Mouse (Mus musculus): ENCODE results near the gene 1700122O11Rik.

1700122O11Rik gene

DNA sequence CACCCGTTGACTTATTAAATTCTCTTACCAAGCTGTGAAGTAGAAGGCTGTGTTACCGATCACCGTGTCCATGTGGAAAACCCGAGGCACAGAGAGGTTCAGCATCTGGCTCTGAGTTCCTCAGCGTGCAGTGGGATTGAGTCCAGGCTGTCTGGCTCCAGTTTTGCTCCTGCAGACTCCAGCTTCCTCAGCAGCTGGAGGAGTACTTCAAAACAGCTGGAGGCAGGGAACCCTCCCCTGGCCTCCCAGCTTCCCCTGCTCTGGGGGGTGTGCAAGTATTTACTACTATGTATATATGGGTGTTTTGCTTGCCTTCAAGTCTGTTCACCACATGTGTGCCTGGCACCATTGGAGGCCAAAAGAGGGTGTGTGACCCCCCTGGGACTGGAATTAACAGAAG is 9.8 kb downstream of the 1700122O11Rik start:
- DNase-seq (ENCODE audit: low read depth, low spot score): no peak

GRCm38 (mm10) chr17:48027677-48028076 is 10.4 kb downstream of the 1700122O11Rik start:
- no peak for DNase-seq (ENCODE audit: low read depth, low spot score)

DNA sequence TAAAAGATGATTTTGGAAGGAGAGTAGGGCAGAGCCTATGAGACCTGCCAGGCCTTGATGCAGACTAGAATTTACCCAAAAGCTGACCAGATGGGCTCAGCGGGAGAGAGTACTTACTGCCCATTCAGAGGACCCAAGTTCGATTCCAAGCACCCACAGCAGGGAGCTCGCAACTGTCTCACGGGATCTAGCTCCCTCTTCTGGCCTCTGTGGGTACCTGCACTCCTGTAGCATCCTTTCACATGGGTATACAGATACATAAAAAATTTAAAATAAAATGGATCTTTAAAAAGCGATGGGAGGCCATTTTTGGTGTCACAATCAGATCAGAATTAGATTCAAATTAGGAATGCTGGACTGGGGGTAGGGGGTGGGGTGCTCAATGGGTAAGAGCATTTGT is 11.1 kb downstream of the 1700122O11Rik start:
- DNase-seq (ENCODE audit: low read depth, low spot score): no peak

DNA sequence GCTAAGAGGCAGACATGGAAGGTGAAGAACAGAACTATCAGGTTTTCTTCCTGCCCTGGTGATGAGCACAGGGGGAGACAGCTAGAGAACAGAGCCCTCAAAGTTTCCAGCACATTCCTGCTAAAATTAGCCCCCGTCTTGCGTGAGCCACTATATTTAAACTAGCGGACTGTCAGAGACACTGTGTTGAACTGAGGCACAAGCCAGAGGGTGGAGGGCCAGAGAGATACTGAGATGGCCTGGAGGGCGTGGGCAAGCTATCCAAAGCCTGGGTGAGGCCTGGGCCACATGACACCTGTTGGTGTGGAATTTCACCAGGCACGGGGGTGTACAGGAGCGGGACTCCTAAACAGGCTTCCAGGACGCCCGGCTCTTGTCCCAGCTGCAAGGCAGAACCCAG is 14.0 kb downstream of the 1700122O11Rik start:
- DNase-seq (ENCODE audit: low read depth, low spot score): no peak

- DNase-seq (ENCODE audit: low read depth, low spot score): no peak
Observed at GRCm38 (mm10) chr17:48019585-48019984, 18.5 kb downstream of the 1700122O11Rik start.

DNA sequence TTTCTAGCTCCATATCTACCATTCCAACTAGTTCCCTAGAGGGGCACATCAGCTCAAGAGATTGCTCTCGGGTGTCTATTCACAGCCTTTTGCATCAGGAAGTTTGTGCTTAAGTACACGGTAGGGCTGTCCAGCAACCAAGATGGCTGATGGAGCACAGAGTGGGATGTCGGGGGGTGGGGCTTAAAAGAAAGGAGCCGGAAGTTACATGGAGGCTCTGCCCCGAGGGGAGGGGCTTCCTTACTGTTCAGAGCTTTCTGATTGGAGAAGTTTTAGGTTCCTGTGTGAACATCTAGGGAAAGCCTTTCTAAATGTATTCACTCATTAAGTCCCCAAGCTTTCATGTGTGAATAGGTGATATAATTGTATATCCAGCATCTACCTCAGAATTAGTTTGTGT is 21.5 kb downstream of the 1700122O11Rik start:
- DNase-seq (ENCODE audit: low read depth, low spot score): no peak

GRCm38 (mm10) chr17:48012561-48012960 is 25.5 kb downstream of the 1700122O11Rik start:
- no peak for DNase-seq (ENCODE audit: low read depth, low spot score)

DNA sequence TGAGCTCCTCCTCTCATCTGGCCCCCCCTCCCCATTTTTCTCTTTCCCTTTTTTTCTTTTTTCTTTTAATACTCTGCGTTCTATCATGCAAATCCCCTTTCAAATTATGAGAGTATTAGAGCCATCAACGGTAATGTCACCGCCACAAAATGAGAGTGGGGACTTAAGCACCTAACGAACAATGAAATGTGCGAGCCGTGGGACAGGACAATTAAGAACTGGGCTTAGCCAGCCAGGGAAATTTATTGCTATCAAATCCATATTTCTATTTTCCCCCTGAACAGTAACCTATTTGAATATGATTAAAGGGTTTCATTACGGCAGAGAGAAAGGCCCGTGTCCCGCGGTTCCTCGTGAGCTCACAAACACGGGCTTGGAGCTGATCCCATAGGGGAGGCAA is 27.0 kb downstream of the 1700122O11Rik start:
- no peak for DNase-seq (ENCODE audit: low read depth, low spot score)

GRCm38 (mm10) chr17:48010283-48010682 is 27.8 kb downstream of the 1700122O11Rik start:
- no peak for DNase-seq (ENCODE audit: low read depth, low spot score)

DNA sequence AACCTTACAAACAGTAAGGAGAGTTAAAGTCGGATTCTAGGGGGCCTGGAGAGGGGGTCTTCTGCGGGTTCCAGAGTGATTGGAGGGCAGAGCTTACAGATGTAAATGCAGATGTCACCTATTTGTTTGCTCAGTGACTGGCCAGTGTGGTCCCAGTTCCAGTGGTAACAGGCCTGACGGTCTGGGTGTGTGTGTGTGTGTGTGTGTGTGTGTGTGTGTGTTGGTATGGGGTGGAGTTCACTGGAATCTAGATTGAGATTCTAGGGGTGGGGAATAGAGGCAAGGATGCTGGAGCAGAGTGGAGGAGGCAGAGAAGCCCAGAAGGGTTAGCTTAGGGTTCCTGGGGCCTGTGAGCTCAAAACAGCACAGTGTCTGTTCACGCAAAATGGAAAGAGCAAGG is 32.3 kb downstream of the 1700122O11Rik start:
- no peak for DNase-seq (ENCODE audit: low read depth, low spot score)

- DNase-seq (ENCODE audit: low read depth, low spot score): no peak
Observed at GRCm38 (mm10) chr17:48005091-48005490, 33.0 kb downstream of the 1700122O11Rik start.

- no peak for DNase-seq (ENCODE audit: low read depth, low spot score)
Observed at GRCm38 (mm10) chr17:48004619-48005018, 33.5 kb downstream of the 1700122O11Rik start.

GRCm38 (mm10) chr17:48002486-48002885 is 35.6 kb downstream of the 1700122O11Rik start:
- DNase-seq (ENCODE audit: low read depth, low spot score): no peak

GRCm38 (mm10) chr17:48001586-48002361 is 36.3 kb downstream of the 1700122O11Rik start:
- DNase-seq (ENCODE audit: low read depth, low spot score): no peak

- no peak for DNase-seq (ENCODE audit: low read depth, low spot score)
Observed at GRCm38 (mm10) chr17:48001157-48001556, 36.9 kb downstream of the 1700122O11Rik start.

DNA sequence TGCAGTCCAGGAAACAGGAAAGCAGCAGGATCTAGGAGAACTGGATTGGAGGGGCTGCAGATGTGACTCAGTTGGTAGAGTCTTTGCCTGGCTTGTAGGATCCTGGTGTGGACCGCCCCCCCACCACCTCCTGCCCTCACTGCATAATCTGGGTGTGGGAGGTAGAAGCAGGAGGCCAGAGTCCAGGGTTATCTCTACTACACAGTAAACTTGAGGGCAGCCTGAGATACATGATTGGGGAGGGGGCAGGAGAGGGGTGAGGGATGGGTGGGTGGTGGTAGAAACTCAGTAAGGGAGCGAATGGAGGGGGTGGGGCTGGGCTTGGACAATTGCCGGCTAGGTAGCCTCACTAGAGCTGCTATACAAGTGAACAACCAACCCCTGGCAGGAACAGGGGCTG is 38.3 kb downstream of the 1700122O11Rik start:
- DNase-seq (ENCODE audit: low read depth, low spot score): no peak

DNA sequence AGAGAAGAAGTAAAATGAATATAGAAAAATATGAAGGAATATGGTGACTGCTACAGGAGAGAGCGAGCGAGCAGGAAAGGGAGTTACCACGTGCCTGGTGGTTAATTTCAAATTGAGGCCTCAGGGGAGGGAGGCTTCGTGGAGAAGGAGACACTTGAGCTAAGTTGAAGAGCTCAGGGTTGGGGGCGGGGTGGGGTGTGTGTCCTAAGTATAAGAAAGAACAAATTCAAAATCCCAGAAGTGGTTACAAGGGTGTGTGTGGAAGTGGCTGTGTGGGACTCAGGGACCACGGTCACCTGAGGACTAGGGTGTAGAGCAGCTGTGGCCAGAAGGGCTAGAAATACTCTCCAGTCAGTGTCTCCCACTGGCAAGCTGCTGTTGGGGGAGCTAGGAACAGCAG is 38.7 kb downstream of the 1700122O11Rik start:
- no peak for DNase-seq (ENCODE audit: low read depth, low spot score)

GRCm38 (mm10) chr17:47997806-47998205 is 40.3 kb downstream of the 1700122O11Rik start:
- DNase-seq (ENCODE audit: low read depth, low spot score): no peak

DNA sequence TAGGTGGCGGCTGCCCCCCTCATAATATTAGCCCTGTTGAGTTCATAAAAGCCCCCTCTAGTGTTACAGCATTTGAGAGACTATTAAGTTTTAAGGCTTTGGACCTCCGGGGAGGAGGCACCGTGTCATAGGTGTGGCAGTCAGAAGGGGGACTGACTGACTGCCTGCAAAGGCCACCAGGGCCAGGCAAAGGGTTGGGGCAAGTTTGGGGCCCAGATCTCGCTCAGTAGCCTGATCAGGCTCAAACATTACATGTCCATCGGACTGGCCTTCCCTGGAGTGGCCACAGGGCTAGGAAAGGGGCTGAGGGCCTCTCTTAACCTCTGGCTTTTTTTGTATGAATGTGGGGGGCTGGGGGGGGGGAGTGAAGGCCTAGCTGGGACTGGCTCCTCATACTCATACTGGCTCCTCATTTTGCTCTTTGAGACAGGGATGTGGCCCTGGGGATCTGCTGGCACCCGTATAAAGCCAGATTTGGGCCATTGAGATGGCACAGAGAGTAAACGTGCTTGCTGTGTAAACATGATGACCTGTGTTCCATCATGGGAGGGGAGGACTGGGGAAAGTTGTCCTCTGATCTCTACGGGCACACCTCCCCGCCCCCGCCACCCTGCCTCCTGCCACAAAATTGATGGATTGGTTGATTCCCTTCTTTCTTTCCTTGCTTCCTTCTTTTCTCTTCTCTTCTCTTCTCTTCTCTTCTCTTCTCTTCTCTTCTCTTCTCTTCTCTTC is 47.5 kb downstream of the 1700122O11Rik start:
- no peak for DNase-seq (ENCODE audit: low read depth, low spot score)

DNA sequence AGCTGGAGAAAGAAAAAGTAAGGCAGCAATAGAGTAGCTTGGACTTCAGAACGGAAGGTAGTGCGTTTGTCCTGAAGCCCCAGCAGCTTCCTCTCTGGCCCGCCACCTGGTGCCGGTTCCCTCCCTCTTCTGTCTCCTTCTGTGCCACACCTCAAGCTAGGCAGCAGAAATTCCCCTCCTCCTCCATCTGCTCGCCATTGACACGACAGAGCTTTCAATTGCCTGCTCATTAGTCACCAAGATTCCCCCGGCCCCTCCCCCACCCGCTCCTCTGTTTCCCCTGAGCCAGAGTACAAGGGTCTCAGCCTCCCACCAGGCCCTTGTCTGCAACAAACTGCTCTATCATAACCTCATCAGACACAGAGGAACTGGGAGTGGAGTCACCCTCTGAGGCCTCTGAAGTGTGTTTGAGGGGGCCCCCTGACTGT is 48.1 kb downstream of the 1700122O11Rik start:
- no peak for DNase-seq (ENCODE audit: low read depth, low spot score)

DNA sequence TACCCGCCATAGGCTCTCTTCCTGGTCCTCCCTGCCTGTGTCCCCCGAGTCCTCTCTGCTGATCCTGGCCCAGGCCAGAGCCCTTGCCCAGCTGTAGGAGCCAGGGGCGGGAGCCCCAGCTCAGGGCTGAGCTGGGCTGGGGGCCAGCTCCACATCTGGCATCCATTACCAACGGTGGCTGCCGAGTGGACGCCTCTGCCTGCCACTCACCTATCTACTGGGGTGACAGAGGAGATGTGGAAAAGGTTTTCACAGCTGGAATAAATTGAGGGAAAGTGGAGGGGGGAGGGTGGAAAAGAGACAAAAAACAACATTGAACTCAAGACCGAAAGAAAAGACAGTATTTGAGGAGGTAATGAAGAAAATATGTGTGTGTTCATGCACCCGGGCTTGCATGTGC is 49.3 kb downstream of the 1700122O11Rik start:
- DNase-seq (ENCODE audit: low read depth, low spot score): no peak

- DNase-seq (ENCODE audit: low read depth, low spot score): no peak
Observed at GRCm38 (mm10) chr17:47988074-47988473, 50.0 kb downstream of the 1700122O11Rik start.

All from embryo, embryonic 11.5 days (tissue).